Mouse (Mus musculus): ENCODE measurements around the gene Hira. TPM values are rescaled to one million over a fixed set of nuclear protein-coding genes. Genes with fewer than 3 reads are reported as not detected.
A peak's percentile ranks its signal among the peaks of the same experiment; 100 is the strongest.
"Not testable (repeated sequence)": the region's sequence is repeated elsewhere in the genome, so short reads cannot be mapped to it uniquely, and the experiment has no call there.

Hira gene
- polyA plus RNA-seq, 1 experiment from 2014 or later, result 14.9 TPM

- Histone ChIP-seq H3K9me3 (replicated peaks; ENCODE audit: control insufficient read depth, low read length) (no peaks in the 10 kb centered on the region), H3K4me1 (ENCODE audit: control insufficient read depth, insufficient read depth, low read length) (no peaks in the 10 kb centered on the region), H3K4me2 (ENCODE audit: low read depth, low read length) (no peak overlapping the region), H3K27me3 (ENCODE audit: control insufficient read depth, insufficient read depth, low read length) (no peaks in the 10 kb centered on the region), H3K36me3 (replicated peaks; ENCODE audit: control insufficient read depth, insufficient read depth, low read depth, low read length) (no peaks in the 10 kb centered on the region), H3K27ac (replicated peaks; ENCODE audit: low read depth, low read length) (no peak overlapping the region), H3K9ac (replicated peaks; ENCODE audit: low read length) (no peak overlapping the region), H3K4me3 (ENCODE audit: low read depth, low read length) (no peak overlapping the region)
- ATAC-seq (replicated peaks; ENCODE audit: insufficient number of reproducible peaks, low FRiP score, low TSS enrichment, low read depth) (no peak), DNase-seq (ENCODE audit: low spot score) (no peak)
- 85% methylated on average over 15 of the region's 15 CpGs for WGBS
Observed at GRCm38 (mm10) chr16:18846301-18846820, 30.5 kb upstream of the Hira start.

- H3K27ac ChIP-seq (replicated peaks; ENCODE audit: low read depth, low read length); DNase-seq (ENCODE audit: low spot score); H3K9me3 ChIP-seq (replicated peaks; ENCODE audit: control insufficient read depth, low read length); H3K27me3 ChIP-seq (ENCODE audit: control insufficient read depth, insufficient read depth, low read length); H3K4me1 ChIP-seq (ENCODE audit: control insufficient read depth, insufficient read depth, low read length); H3K9ac ChIP-seq (replicated peaks; ENCODE audit: low read length); H3K4me2 ChIP-seq (ENCODE audit: low read depth, low read length); H3K36me3 ChIP-seq (replicated peaks; ENCODE audit: control insufficient read depth, insufficient read depth, low read depth, low read length); H3K4me3 ChIP-seq (ENCODE audit: low read depth, low read length); ATAC-seq (replicated peaks; ENCODE audit: insufficient number of reproducible peaks, low FRiP score, low TSS enrichment, low read depth): not testable (repeated sequence)
- WGBS, result 88% methylated on average over 16 of the region's 17 CpGs
Observed at GRCm38 (mm10) chr16:18849521-18850190, 27.2 kb upstream of the Hira start.

- no peaks in the 10 kb centered on the region for H3K27me3 ChIP-seq (ENCODE audit: control insufficient read depth, insufficient read depth, low read length)
- H3K4me2 ChIP-seq (ENCODE audit: low read depth, low read length), result no peak overlapping the region
- DNase-seq (ENCODE audit: low spot score) (peak; percentile 49), ATAC-seq (replicated peaks; ENCODE audit: insufficient number of reproducible peaks, low FRiP score, low TSS enrichment, low read depth) (no peak)
- no peak overlapping the region for H3K27ac ChIP-seq (replicated peaks; ENCODE audit: low read depth, low read length)
- H3K4me3 ChIP-seq (ENCODE audit: low read depth, low read length), result no peak overlapping the region
- H3K36me3 ChIP-seq (replicated peaks; ENCODE audit: control insufficient read depth, insufficient read depth, low read depth, low read length), result no peaks in the 10 kb centered on the region
- H3K9ac ChIP-seq (replicated peaks; ENCODE audit: low read length), result no peak overlapping the region
- H3K9me3 ChIP-seq (replicated peaks; ENCODE audit: control insufficient read depth, low read length), result no peaks in the 10 kb centered on the region
- H3K4me1 ChIP-seq (ENCODE audit: control insufficient read depth, insufficient read depth, low read length), result no peaks in the 10 kb centered on the region
Observed at GRCm38 (mm10) chr16:18858551-18858950, 18.3 kb upstream of the Hira start.

- Histone ChIP-seq H3K4me2 (ENCODE audit: low read depth, low read length) (no peak overlapping the region), H3K4me3 (ENCODE audit: low read depth, low read length) (no peak overlapping the region), H3K4me1 (ENCODE audit: control insufficient read depth, insufficient read depth, low read length) (no peaks in the 10 kb centered on the region), H3K9me3 (replicated peaks; ENCODE audit: control insufficient read depth, low read length) (no peaks in the 10 kb centered on the region), H3K9ac (replicated peaks; ENCODE audit: low read length) (no peak overlapping the region), H3K27ac (replicated peaks; ENCODE audit: low read depth, low read length) (no peak overlapping the region), H3K27me3 (ENCODE audit: control insufficient read depth, insufficient read depth, low read length) (no peaks in the 10 kb centered on the region), H3K36me3 (replicated peaks; ENCODE audit: control insufficient read depth, insufficient read depth, low read depth, low read length) (no peaks in the 10 kb centered on the region)
- DNase-seq (ENCODE audit: low spot score), result no peak
- WGBS, result 70% methylated on average over 1 of the region's 1 CpGs
- no peak for ATAC-seq (replicated peaks; ENCODE audit: insufficient number of reproducible peaks, low FRiP score, low TSS enrichment, low read depth)
Observed at GRCm38 (mm10) chr16:18860186-18860585, 16.7 kb upstream of the Hira start.

- H3K27ac ChIP-seq (replicated peaks; ENCODE audit: low read depth, low read length); H3K4me2 ChIP-seq (ENCODE audit: low read depth, low read length); DNase-seq (ENCODE audit: low spot score); H3K9me3 ChIP-seq (replicated peaks; ENCODE audit: control insufficient read depth, low read length); H3K27me3 ChIP-seq (ENCODE audit: control insufficient read depth, insufficient read depth, low read length); H3K9ac ChIP-seq (replicated peaks; ENCODE audit: low read length); H3K4me1 ChIP-seq (ENCODE audit: control insufficient read depth, insufficient read depth, low read length); ATAC-seq (replicated peaks; ENCODE audit: insufficient number of reproducible peaks, low FRiP score, low TSS enrichment, low read depth); H3K4me3 ChIP-seq (ENCODE audit: low read depth, low read length); H3K36me3 ChIP-seq (replicated peaks; ENCODE audit: control insufficient read depth, insufficient read depth, low read depth, low read length): not testable (repeated sequence)
- WGBS, result 75% methylated on average over 1 of the region's 1 CpGs
Observed at GRCm38 (mm10) chr16:18870495-18870894, 6.3 kb upstream of the Hira start.

GRCm38 (mm10) chr16:18876091-18876441, 771 bp upstream of the Hira start:
- Histone ChIP-seq H3K36me3 (replicated peaks; ENCODE audit: control insufficient read depth, insufficient read depth, low read depth, low read length) (no peaks in the 10 kb centered on the region), H3K4me3 (ENCODE audit: low read depth, low read length) (peak overlapping the region; percentile 72), H3K4me1 (ENCODE audit: control insufficient read depth, insufficient read depth, low read length) (no peaks in the 10 kb centered on the region), H3K4me2 (ENCODE audit: low read depth, low read length) (peak overlapping the region; percentile 63), H3K9me3 (replicated peaks; ENCODE audit: control insufficient read depth, low read length) (no peaks in the 10 kb centered on the region), H3K27me3 (ENCODE audit: control insufficient read depth, insufficient read depth, low read length) (no peaks in the 10 kb centered on the region), H3K9ac (replicated peaks; ENCODE audit: low read length) (peak overlapping the region; percentile 88), H3K27ac (replicated peaks; ENCODE audit: low read depth, low read length) (peak overlapping the region; percentile 89)
- ATAC-seq (replicated peaks; ENCODE audit: insufficient number of reproducible peaks, low FRiP score, low TSS enrichment, low read depth) (peak; percentile 42), DNase-seq (ENCODE audit: low spot score) (no peak)
- WGBS, result 1% methylated on average over 17 of the region's 17 CpGs

- Histone ChIP-seq H3K4me1 (ENCODE audit: control insufficient read depth, insufficient read depth, low read length) (no peaks in the 10 kb centered on the region), H3K36me3 (replicated peaks; ENCODE audit: control insufficient read depth, insufficient read depth, low read depth, low read length) (no peaks in the 10 kb centered on the region), H3K4me3 (ENCODE audit: low read depth, low read length) (peak overlapping the region; percentile 72), H3K9ac (replicated peaks; ENCODE audit: low read length) (peak overlapping the region; percentile 88), H3K27ac (replicated peaks; ENCODE audit: low read depth, low read length) (peak overlapping the region; percentile 89), H3K9me3 (replicated peaks; ENCODE audit: control insufficient read depth, low read length) (no peaks in the 10 kb centered on the region), H3K4me2 (ENCODE audit: low read depth, low read length) (peak overlapping the region; percentile 63), H3K27me3 (ENCODE audit: control insufficient read depth, insufficient read depth, low read length) (no peaks in the 10 kb centered on the region)
- under 1% methylated on average over 37 of the region's 43 CpGs for WGBS
- peak; percentile 46 for ATAC-seq (replicated peaks; ENCODE audit: insufficient number of reproducible peaks, low FRiP score, low TSS enrichment, low read depth)
- DNase-seq (ENCODE audit: low spot score), result peak; percentile 75
Observed at GRCm38 (mm10) chr16:18877386-18878090, 701 bp downstream of the Hira start.

GRCm38 (mm10) chr16:18878091-18878720, 1.4 kb downstream of the Hira start:
- 31% methylated on average over 20 of the region's 20 CpGs for WGBS
- Histone ChIP-seq H3K27me3 (ENCODE audit: control insufficient read depth, insufficient read depth, low read length) (no peaks in the 10 kb centered on the region), H3K4me2 (ENCODE audit: low read depth, low read length) (peak overlapping the region; percentile 63), H3K4me1 (ENCODE audit: control insufficient read depth, insufficient read depth, low read length) (no peaks in the 10 kb centered on the region), H3K9ac (replicated peaks; ENCODE audit: low read length) (peak overlapping the region; percentile 88), H3K4me3 (ENCODE audit: low read depth, low read length) (peak overlapping the region; percentile 72), H3K36me3 (replicated peaks; ENCODE audit: control insufficient read depth, insufficient read depth, low read depth, low read length) (no peaks in the 10 kb centered on the region), H3K9me3 (replicated peaks; ENCODE audit: control insufficient read depth, low read length) (no peaks in the 10 kb centered on the region), H3K27ac (replicated peaks; ENCODE audit: low read depth, low read length) (no peak overlapping the region; the same call in 1 of the 2 replicates)
- no peak for ATAC-seq (replicated peaks; ENCODE audit: insufficient number of reproducible peaks, low FRiP score, low TSS enrichment, low read depth)
- no peak for DNase-seq (ENCODE audit: low spot score)

All from embryonic facial prominence, embryonic 11.5 days (tissue).